Mouse (Mus musculus): ENCODE measurements around the gene Ptrh1.

Gene Ptrh1

GRCm38 (mm10) chr2:32752181-32752580, 23.4 kb upstream of the Ptrh1 start:
- in situ Hi-C loops (cut with MboI, MseI) = no loop called here

- in situ Hi-C loops (cut with MboI, MseI) = loop anchor here in 1 of 2 experiments (5.0 kb wide), 1 partner anchor 44 kb away; the partner anchor contains the start of gene Cdk9
These were observed 18.9 kb upstream of the Ptrh1 start for GRCm38 (mm10) chr2:32756674-32757055.

- in situ Hi-C loops (cut with MboI, MseI) = loop anchor here in 1 of 2 experiments (5.0 kb wide), 1 partner anchor 45 kb away; the partner anchor contains the start of gene Cdk9
These were observed 18.3 kb upstream of the Ptrh1 start, which contains the start of gene Tor2a for GRCm38 (mm10) chr2:32757056-32757845. TSS of gene Tor2a (plus strand) at chr2:32757234.

- in situ Hi-C loops (cut with MboI, MseI) = loop anchor here in 1 of 2 experiments (5.0 kb wide), 1 partner anchor 46 kb away; the partner anchor contains the start of gene Cdk9
These were observed 17.1 kb upstream of the Ptrh1 start for GRCm38 (mm10) chr2:32758503-32758902.

- in situ Hi-C loops (cut with MboI, MseI) = loop anchor here in 1 of 2 experiments (5.0 kb wide), 1 partner anchor 47 kb away; the partner anchor contains the start of gene Cdk9
These were observed 16.6 kb upstream of the Ptrh1 start for GRCm38 (mm10) chr2:32759001-32759400.

GRCm38 (mm10) chr2:32761361-32761760, 14.2 kb upstream of the Ptrh1 start:
- in situ Hi-C loops (cut with MboI, MseI) = no loop called here

- in situ Hi-C loops (cut with MboI, MseI) = no loop called here
These were observed 13.7 kb upstream of the Ptrh1 start for GRCm38 (mm10) chr2:32761859-32762258.

GRCm38 (mm10) chr2:32763353-32763752, 12.2 kb upstream of the Ptrh1 start:
- in situ Hi-C loops (cut with MboI, MseI) = no loop called here

GRCm38 (mm10) chr2:32767241-32767640, 8.3 kb upstream of the Ptrh1 start:
- in situ Hi-C loops (cut with MboI, MseI) = no loop called here

- in situ Hi-C loops (cut with MboI, MseI) = no loop called here
These were observed 6.8 kb upstream of the Ptrh1 start for GRCm38 (mm10) chr2:32768661-32769285.

- in situ Hi-C loops (cut with MboI, MseI) = loop anchor here in 1 of 2 experiments (5.0 kb wide), 1 partner anchor 83 kb away; no protein-coding TSS in a partner anchor
These were observed 6.1 kb upstream of the Ptrh1 start for GRCm38 (mm10) chr2:32769327-32770085.

GRCm38 (mm10) chr2:32771886-32772285, 3.7 kb upstream of the Ptrh1 start:
- in situ Hi-C loops (cut with MboI, MseI) = loop anchor here in 1 of 2 experiments (5.0 kb wide), 1 partner anchor 80 kb away; no protein-coding TSS in a partner anchor

- in situ Hi-C loops (cut with MboI, MseI) = loop anchor here in 1 of 2 experiments (5.0 kb wide), 1 partner anchor 80 kb away; no protein-coding TSS in a partner anchor
These were observed 2.8 kb upstream of the Ptrh1 start for GRCm38 (mm10) chr2:32772626-32773279.

GRCm38 (mm10) chr2:32776192-32776591, 606 bp downstream of the Ptrh1 start:
- in situ Hi-C loops (cut with MboI, MseI) = loop anchor here in 1 of 2 experiments (5.0 kb wide), 1 partner anchor 76 kb away; no protein-coding TSS in a partner anchor

GRCm38 (mm10) chr2:32778081-32778480, 2.5 kb downstream of the Ptrh1 start:
- in situ Hi-C loops (cut with MboI, MseI) = loop anchor here in 1 of 2 experiments (5.0 kb wide), 1 partner anchor 74 kb away; no protein-coding TSS in a partner anchor

GRCm38 (mm10) chr2:32779131-32779530, 3.5 kb downstream of the Ptrh1 start:
- in situ Hi-C loops (cut with MboI, MseI) = loop anchor here in 1 of 2 experiments (5.0 kb wide), 1 partner anchor 73 kb away; no protein-coding TSS in a partner anchor

- in situ Hi-C loops (cut with MboI, MseI) = loop anchor here in 1 of 2 experiments (5.0 kb wide), 1 partner anchor 73 kb away; no protein-coding TSS in a partner anchor
These were observed 4.1 kb downstream of the Ptrh1 start for GRCm38 (mm10) chr2:32779714-32780113.

GRCm38 (mm10) chr2:32781710-32782109, 6.1 kb downstream of the Ptrh1 start:
- in situ Hi-C loops (cut with MboI, MseI) = no loop called here

- in situ Hi-C loops (cut with MboI, MseI) = no loop called here
These were observed 8.6 kb downstream of the Ptrh1 start, which contains the start of gene Cfap157 for GRCm38 (mm10) chr2:32784048-32784681. TSS of gene Cfap157 (minus strand) at chr2:32784428.

GRCm38 (mm10) chr2:32787176-32787575, 11.6 kb downstream of the Ptrh1 start:
- in situ Hi-C loops (cut with MboI, MseI) = no loop called here

All from T-helper 17 cell (primary cell).